Mouse (Mus musculus) heart, postnatal 0 days (tissue): ENCODE data around the gene Tpbpa.
"Not testable (repeated sequence)": the region's sequence is repeated elsewhere in the genome, so short reads cannot be mapped to it uniquely, and the experiment has no call there.

ENCODE experiments used
- CTCF ChIP-seq: IDR thresholded peaks from 2 replicates; pipeline ENCODE4 v1.5.1; 2016; ENCODE audit warnings: antibody characterized with exemption, control low read depth, low read depth
- EP300 ChIP-seq: IDR thresholded peaks from 2 replicates; pipeline ENCODE4 v1.6.1; 2016; ENCODE audit warnings: antibody characterized with exemption, low read depth

DNA sequence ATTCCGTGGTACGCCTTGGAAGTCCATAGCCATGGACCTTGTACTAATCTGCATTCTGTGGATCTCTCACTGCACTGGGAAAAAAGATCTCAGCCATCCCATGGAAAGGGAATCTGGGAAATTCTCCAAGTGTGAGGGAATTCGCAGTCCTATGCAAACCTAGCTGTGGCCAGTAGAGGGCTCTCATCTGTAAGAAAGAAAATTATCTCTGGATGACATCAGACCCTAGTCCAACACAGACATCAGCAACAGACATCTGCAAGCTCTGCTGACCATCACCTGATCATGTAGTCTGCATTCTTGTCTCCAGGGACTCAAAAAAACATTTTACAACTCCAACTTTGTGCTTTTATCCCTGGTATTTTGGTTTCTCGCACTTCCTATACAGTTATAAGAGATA, 30.5 kb upstream of the Tpbpa start:
- TF ChIP-seq CTCF, EP300: not testable (repeated sequence)
